Mouse (Mus musculus) hindbrain, embryonic 10.5 days (tissue): Measurements from ENCODE around the gene Iqcf3. TPM values are rescaled to one million over a fixed set of nuclear protein-coding genes. Genes with fewer than 3 reads are reported as not detected.

ENCODE experiments used
- DNase-seq: peaks from one replicate; pipeline ENCODE4 v3.0.0-alpha.2; 2017; ENCODE audit warnings: low spot score
- H3K27ac ChIP-seq: fragments of 300-500 bp; sonication (generic); 2 replicates; pipeline ENCODE4 v1.5.1; 2016; ENCODE audit warnings: mild to moderate bottlenecking, moderate library complexity
- H3K27me3 ChIP-seq: fragments of 300-500 bp; sonication (generic); 2 replicates; pipeline ENCODE4 v1.6.1; 2016; ENCODE audit warnings: mild to moderate bottlenecking; ENCODE audit not compliant: poor library complexity, insufficient read depth, severe bottlenecking
- H3K36me3 ChIP-seq: fragments of 300-500 bp; sonication (generic); 2 replicates; pipeline ENCODE4 v1.6.1; 2016; ENCODE audit warnings: mild to moderate bottlenecking, moderate library complexity
- H3K4me1 ChIP-seq: fragments of 300-500 bp; sonication (generic); replicated peaks from 2 replicates; pipeline ENCODE4 v1.6.1; 2016; ENCODE audit warnings: mild to moderate bottlenecking
- H3K4me3 ChIP-seq: fragments of 300-500 bp; sonication (generic); 2 replicates; pipeline ENCODE4 v1.5.1; 2016; ENCODE audit warnings: mild to moderate bottlenecking, moderate library complexity
- H3K9me3 ChIP-seq: fragments of 300-500 bp; sonication (generic); 2 replicates; pipeline ENCODE4 v1.6.1; 2016; ENCODE audit warnings: mild to moderate bottlenecking, moderate library complexity
- WGBS: fragments of 180-500 bp; shearing (Covaris S2); methylation state at CpG from one replicate; pipeline ENCODE4 v1.1.7; 2016; 5-methylcytosine and 5-hydroxymethylcytosine counted together
- polyA plus RNA-seq: library from polyadenylated mRNA; unstranded; fragments of >200 nt; fragmentation: Nextera tagmentation; extraction: Ambion mirVana; gene quantifications from 2 replicates; pipeline ENCODE4 v1.2.1, GENCODE M21; 2016

The Iqcf3 gene
- polyA plus RNA-seq, 1 experiment from 2014 or later = not detected

DNA sequence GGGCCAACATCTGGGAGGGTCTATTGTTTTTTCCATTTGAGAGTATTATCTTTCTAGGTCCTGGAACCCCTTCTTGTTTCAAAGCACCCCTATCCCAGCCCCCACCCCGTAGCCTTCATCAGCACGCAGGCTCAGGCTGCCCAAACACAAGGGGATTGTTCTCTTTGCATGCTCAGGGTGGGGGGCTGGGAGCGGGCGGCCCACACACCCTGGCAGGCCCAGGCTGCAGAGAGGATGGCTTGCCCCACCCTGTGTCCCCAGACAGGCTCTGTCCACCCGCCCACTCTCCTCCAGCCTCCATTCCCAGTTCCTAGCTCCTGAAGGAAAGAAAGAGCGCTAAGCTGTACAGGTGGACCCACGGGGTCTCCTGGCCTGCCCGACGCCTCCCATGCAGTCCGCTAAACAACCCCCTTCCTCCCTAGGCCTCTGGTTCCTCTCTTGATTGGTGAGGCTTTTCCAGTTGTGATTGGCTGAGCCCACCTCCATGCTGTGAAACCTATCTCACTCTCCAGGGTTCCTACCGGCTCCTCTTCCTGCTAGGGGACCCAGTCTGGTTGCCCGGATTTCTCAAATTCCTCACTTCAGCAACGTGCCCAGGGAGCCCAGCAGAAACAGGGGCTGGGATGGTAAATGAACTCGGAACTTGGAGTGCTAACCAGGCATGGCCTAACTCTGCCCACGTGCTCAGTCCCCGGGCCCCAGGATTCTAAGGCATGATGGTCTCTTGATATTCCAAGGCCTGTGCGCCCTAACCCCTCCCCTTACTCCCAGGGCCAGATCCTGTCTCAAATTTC lies 106.3 kb downstream of the Iqcf3 start:
- Histone ChIP-seq H3K27ac (peak overlapping the region; percentile 97), H3K27me3 (no peaks in the 10 kb centered on the region), H3K9me3 (no peaks in the 10 kb centered on the region), H3K4me1 (peaks cover 92% of the 10 kb centered on the region), H3K4me3 (peak overlapping the region; percentile 91), H3K36me3 (peaks cover 41% of the 10 kb centered on the region)
- under 1% methylated on average over 17 of the region's 17 CpGs for WGBS
- DNase-seq = peak; percentile 77

DNA sequence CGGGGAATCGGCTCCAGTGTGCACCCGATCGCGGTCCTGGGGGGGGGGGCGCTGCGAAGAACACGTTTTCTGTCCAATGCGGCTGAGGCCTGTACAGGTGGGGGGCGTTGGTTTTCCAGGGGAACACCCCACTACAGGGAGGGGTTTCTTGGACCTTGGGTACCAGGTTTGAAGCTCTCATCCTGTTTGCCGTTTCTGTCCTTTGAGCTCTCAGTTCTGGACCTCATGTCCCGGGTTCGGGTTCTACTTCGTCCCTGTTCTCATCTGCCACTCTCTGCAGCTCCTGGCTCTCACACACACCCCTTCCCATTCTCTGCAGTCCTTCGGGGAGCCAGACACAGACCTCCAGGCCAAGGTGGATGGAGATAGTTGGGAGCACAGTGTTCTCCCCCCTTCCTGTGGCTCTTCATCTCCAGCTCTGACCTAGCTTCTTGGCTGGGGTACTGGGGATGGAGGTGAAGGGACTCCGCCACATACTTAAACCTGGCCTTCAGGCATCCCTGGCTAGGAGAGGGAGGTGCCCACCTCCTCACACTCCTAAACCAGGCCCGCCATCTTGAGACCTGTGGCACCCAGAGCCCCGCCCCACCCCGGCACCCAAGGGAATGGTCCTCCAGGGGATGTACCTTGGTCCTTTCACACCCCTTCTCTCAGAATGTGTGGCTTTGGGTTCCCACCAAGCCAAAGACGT lies 107.2 kb downstream of the Iqcf3 start:
- 1% methylated on average over 20 of the region's 20 CpGs for WGBS
- Histone ChIP-seq H3K27ac (peak overlapping the region; percentile 97), H3K4me1 (peaks cover 90% of the 10 kb centered on the region), H3K36me3 (peaks cover 32% of the 10 kb centered on the region), H3K4me3 (peak overlapping the region; percentile 91), H3K27me3 (peaks cover 4% of the 10 kb centered on the region; the same call in 1 of the 2 replicates), H3K9me3 (no peaks in the 10 kb centered on the region)
- peak; percentile 65 for DNase-seq

DNA sequence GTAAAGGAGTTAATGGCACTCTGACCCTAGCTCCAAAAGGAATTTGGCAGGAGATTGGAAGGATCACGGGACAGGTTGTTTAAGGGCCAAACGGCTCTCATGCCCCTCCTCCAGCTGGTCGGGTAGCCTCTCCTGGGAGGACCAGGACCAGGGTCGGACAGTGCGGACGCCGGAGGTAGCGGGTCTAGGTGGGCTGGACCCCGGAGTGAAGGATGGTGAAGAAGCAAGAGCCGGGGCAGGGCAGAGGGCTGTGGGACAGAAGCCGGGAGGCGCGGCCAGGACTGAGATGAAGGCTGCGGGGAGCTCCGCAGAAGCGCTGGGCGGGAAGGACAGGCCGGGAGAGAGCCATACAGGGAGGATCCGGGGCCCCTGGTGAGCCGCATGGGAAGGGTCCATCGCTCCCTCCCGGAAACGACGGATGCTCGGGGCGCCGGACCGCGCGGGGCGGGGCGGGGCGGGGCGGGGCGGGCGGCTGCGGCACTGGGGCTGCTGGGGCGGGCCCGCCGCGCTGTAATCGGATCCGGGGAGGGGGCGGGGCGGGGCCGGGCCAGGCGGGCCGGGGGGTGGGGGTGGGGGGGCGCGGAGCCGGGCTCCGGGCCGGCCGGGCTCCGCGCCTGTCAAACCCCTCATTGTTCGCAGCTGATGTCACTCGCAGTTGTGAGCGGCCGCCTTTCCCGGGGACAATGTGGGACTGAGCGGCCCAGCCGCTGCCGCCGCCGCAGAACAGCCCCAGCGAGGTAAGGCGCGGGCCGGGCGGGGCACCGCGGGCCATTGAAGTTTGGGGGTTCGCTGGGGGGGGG lies 108.0 kb downstream of the Iqcf3 start, which contains the start of gene Pcbp4:
TSS of gene Pcbp4 (plus strand) at position 21 of the 800 bp plus-strand sequence.
- under 1% methylated on average over 74 of the region's 74 CpGs for WGBS
- peak; percentile 89 for DNase-seq
- Histone ChIP-seq H3K36me3 (peaks cover 25% of the 10 kb centered on the region), H3K4me3 (peak within 1 kb of the TSS; percentile 91), H3K4me1 (peaks cover 90% of the 10 kb centered on the region), H3K9me3 (no peaks in the 10 kb centered on the region), H3K27me3 (peaks cover 4% of the 10 kb centered on the region; the same call in 1 of the 2 replicates), H3K27ac (peak within 1 kb of the TSS; percentile 97)

Other genes starting within 250 kb of the Iqcf3 start
- 16.1 and 16.6 TPM in 2 replicates for gene Dusp7, start 193.0 kb downstream of the Iqcf3 start, polyA plus RNA-seq
- 912 and 973 TPM in 2 replicates for gene Rpl29, start 132.2 kb downstream of the Iqcf3 start, polyA plus RNA-seq
- gene Acy1, start 123.3 kb downstream of the Iqcf3 start, polyA plus RNA-seq = 36.7 and 37.0 TPM in 2 replicates
- gene Abhd14b, start 114.2 kb downstream of the Iqcf3 start, polyA plus RNA-seq = 5.7 and 6.0 TPM in 2 replicates
- 39.7 and 41.9 TPM in 2 replicates for gene Abhd14a, start 114.0 kb downstream of the Iqcf3 start, polyA plus RNA-seq
- 395 and 430 TPM in 2 replicates for gene Pcbp4, start 108.3 kb downstream of the Iqcf3 start, polyA plus RNA-seq
- 0.10 and 0.17 TPM in 2 replicates for gene Gpr62, start 95.7 kb downstream of the Iqcf3 start, polyA plus RNA-seq
- 64.1 and 76.2 TPM in 2 replicates for gene Rrp9, start 85.7 kb downstream of the Iqcf3 start, polyA plus RNA-seq
- gene Parp3, start 84.7 kb downstream of the Iqcf3 start, polyA plus RNA-seq = 1.6 and 1.8 TPM in 2 replicates
- gene Iqcf1, start 61.7 kb downstream of the Iqcf3 start, polyA plus RNA-seq = not detected in 2 replicates
- gene Iqcf5, start 47.1 kb downstream of the Iqcf3 start, polyA plus RNA-seq = not detected in 2 replicates
- gene Iqcf4, start 9.4 kb upstream of the Iqcf3 start, polyA plus RNA-seq = not detected in 2 replicates
- not detected in 2 replicates for gene Iqcf6, start 65.0 kb upstream of the Iqcf3 start, polyA plus RNA-seq
- 21.5 and 25.9 TPM in 2 replicates for gene Grm2, start 94.5 kb upstream of the Iqcf3 start, polyA plus RNA-seq
- gene Tex264, start 124.3 kb upstream of the Iqcf3 start, polyA plus RNA-seq = 31.3 and 31.6 TPM in 2 replicates
- 9.0 and 10.4 TPM in 2 replicates for gene Rad54l2, start 227.6 kb upstream of the Iqcf3 start, polyA plus RNA-seq